Mouse (Mus musculus): ENCODE data around the gene Kank3. TPM values are rescaled to one million over a fixed set of nuclear protein-coding genes. Genes with fewer than 3 reads are reported as not detected.

Kank3 gene
- polyA plus RNA-seq, 1 experiment from 2014 or later = 211 TPM

- no peak overlapping the region for H3K4me3 ChIP-seq (ENCODE audit: low read depth, low read length)
- no peaks in the 10 kb centered on the region for H3K36me3 ChIP-seq (ENCODE audit: insufficient read depth, low read length)
- H3K27ac ChIP-seq (ENCODE audit: low read length) = peak overlapping the region; percentile 33; the same call in 1 of the 2 replicates
- H3K27me3 ChIP-seq (replicated peaks; ENCODE audit: insufficient read depth, low read length) = no peaks in the 10 kb centered on the region
- H3K4me1 ChIP-seq (ENCODE audit: insufficient read depth, low read depth, low read length) = peaks cover 7% of the 10 kb centered on the region
- no peak overlapping the region for H3K4me2 ChIP-seq (replicated peaks; ENCODE audit: low read depth, low read length)
- H3K9ac ChIP-seq (replicated peaks; ENCODE audit: low read depth) = no peak overlapping the region
- no peak for DNase-seq (ENCODE audit: low spot score)
- WGBS = 96% methylated on average over 4 of the region's 4 CpGs
- no peak for ATAC-seq
- TF ChIP-seq CTCF (IDR thresholded peaks at IDR 0.05) (no peak), EP300 (IDR thresholded peaks at IDR 0.05) (no peak)
- H3K9me3 ChIP-seq (ENCODE audit: low read length) = no peaks in the 10 kb centered on the region
Observed at GRCm38 (mm10) chr17:33775287-33775686, 35.0 kb upstream of the Kank3 start.

- WGBS = 30% methylated on average over 9 of the region's 9 CpGs
- Histone ChIP-seq H3K9me3 (ENCODE audit: low read length) (no peaks in the 10 kb centered on the region), H3K4me2 (replicated peaks; ENCODE audit: low read depth, low read length) (peak overlapping the region; percentile 72), H3K4me3 (ENCODE audit: low read depth, low read length) (peak overlapping the region; percentile 45), H3K4me1 (ENCODE audit: insufficient read depth, low read depth, low read length) (peaks cover 25% of the 10 kb centered on the region), H3K27ac (ENCODE audit: low read length) (peak overlapping the region; percentile 89), H3K27me3 (replicated peaks; ENCODE audit: insufficient read depth, low read length) (no peaks in the 10 kb centered on the region), H3K9ac (replicated peaks; ENCODE audit: low read depth) (peak overlapping the region; percentile 19; the same call in 1 of the 2 replicates), H3K36me3 (ENCODE audit: insufficient read depth, low read length) (no peaks in the 10 kb centered on the region)
- peak; percentile 84 for ATAC-seq
- peak; percentile 96 for DNase-seq (ENCODE audit: low spot score)
- TF ChIP-seq CTCF (IDR thresholded peaks at IDR 0.05) (no peak), EP300 (IDR thresholded peaks at IDR 0.05) (peak; percentile 87)
Observed at GRCm38 (mm10) chr17:33779271-33779966, 30.9 kb upstream of the Kank3 start.

- H3K4me1 ChIP-seq (ENCODE audit: insufficient read depth, low read depth, low read length) = peaks cover 25% of the 10 kb centered on the region
Observed at GRCm38 (mm10) chr17:33779967-33780295, 30.4 kb upstream of the Kank3 start.

GRCm38 (mm10) chr17:33780431-33780830 lies 29.9 kb upstream of the Kank3 start:
- peaks cover 25% of the 10 kb centered on the region for H3K4me1 ChIP-seq (ENCODE audit: insufficient read depth, low read depth, low read length)

More at GRCm38 (mm10) chr17:33779967-33780295, 30.4 kb upstream of the Kank3 start:
- H3K4me2 ChIP-seq (replicated peaks; ENCODE audit: low read depth, low read length) = peak overlapping the region; percentile 72
- DNase-seq (ENCODE audit: low spot score) (peak; percentile 34), ATAC-seq (no peak)
- no peaks in the 10 kb centered on the region for H3K36me3 ChIP-seq (ENCODE audit: insufficient read depth, low read length)
- H3K4me3 ChIP-seq (ENCODE audit: low read depth, low read length) = peak overlapping the region; percentile 45
- H3K27me3 ChIP-seq (replicated peaks; ENCODE audit: insufficient read depth, low read length) = no peaks in the 10 kb centered on the region
- no peaks in the 10 kb centered on the region for H3K9me3 ChIP-seq (ENCODE audit: low read length)
- WGBS = 65% methylated on average over 5 of the region's 5 CpGs
- TF ChIP-seq EP300 (IDR thresholded peaks at IDR 0.05) = no peak
- no peak for TF ChIP-seq CTCF (IDR thresholded peaks at IDR 0.05)
- peak overlapping the region; percentile 89 for H3K27ac ChIP-seq (ENCODE audit: low read length)
- H3K9ac ChIP-seq (replicated peaks; ENCODE audit: low read depth) = peak overlapping the region; percentile 42; the same call in 1 of the 2 replicates

GRCm38 (mm10) chr17:33781124-33781977 lies 29.0 kb upstream of the Kank3 start, which contains the start of gene Angptl4:
Gene Angptl4, minus strand, starts transcription at chr17:33781830.
- Histone ChIP-seq H3K4me1 (ENCODE audit: insufficient read depth, low read depth, low read length) (peaks cover 25% of the 10 kb centered on the region), H3K4me3 (ENCODE audit: low read depth, low read length) (peak within 1 kb of the TSS; percentile 45), H3K9ac (replicated peaks; ENCODE audit: low read depth) (peak within 1 kb of the TSS; percentile 42), H3K9me3 (ENCODE audit: low read length) (no peaks in the 10 kb centered on the region), H3K27ac (ENCODE audit: low read length) (peak within 1 kb of the TSS; percentile 89), H3K27me3 (replicated peaks; ENCODE audit: insufficient read depth, low read length) (no peaks in the 10 kb centered on the region), H3K4me2 (replicated peaks; ENCODE audit: low read depth, low read length) (peak within 1 kb of the TSS; percentile 72), H3K36me3 (ENCODE audit: insufficient read depth, low read length) (no peaks in the 10 kb centered on the region)
- ATAC-seq (peak; percentile 53), DNase-seq (ENCODE audit: low spot score) (peak; percentile 77)
- WGBS = 4% methylated on average over 49 of the region's 50 CpGs
- TF ChIP-seq EP300 (IDR thresholded peaks at IDR 0.05) (peak; percentile 22; the same call in 1 of the 2 replicates), CTCF (IDR thresholded peaks at IDR 0.05) (peak; percentile 24)

More at GRCm38 (mm10) chr17:33780431-33780830, 29.9 kb upstream of the Kank3 start:
- H3K4me3 ChIP-seq (ENCODE audit: low read depth, low read length) = peak overlapping the region; percentile 45
- no peaks in the 10 kb centered on the region for H3K36me3 ChIP-seq (ENCODE audit: insufficient read depth, low read length)
- no peaks in the 10 kb centered on the region for H3K9me3 ChIP-seq (ENCODE audit: low read length)
- peak overlapping the region; percentile 42; the same call in 1 of the 2 replicates for H3K9ac ChIP-seq (replicated peaks; ENCODE audit: low read depth)
- WGBS = 59% methylated on average over 5 of the region's 5 CpGs
- no peaks in the 10 kb centered on the region for H3K27me3 ChIP-seq (replicated peaks; ENCODE audit: insufficient read depth, low read length)
- no peak for TF ChIP-seq EP300 (IDR thresholded peaks at IDR 0.05)
- TF ChIP-seq CTCF (IDR thresholded peaks at IDR 0.05) = no peak
- DNase-seq (ENCODE audit: low spot score) = peak; percentile 42
- peak overlapping the region; percentile 72 for H3K4me2 ChIP-seq (replicated peaks; ENCODE audit: low read depth, low read length)
- ATAC-seq = no peak
- peak overlapping the region; percentile 89 for H3K27ac ChIP-seq (ENCODE audit: low read length)

GRCm38 (mm10) chr17:33782067-33782466 lies 28.3 kb upstream of the Kank3 start:
- Histone ChIP-seq H3K4me3 (ENCODE audit: low read depth, low read length) (peak overlapping the region; percentile 45), H3K27ac (ENCODE audit: low read length) (peak overlapping the region; percentile 89), H3K9ac (replicated peaks; ENCODE audit: low read depth) (0 out of 2 replicates have a peak overlapping the region, but pooled peaks have one; percentile 42), H3K27me3 (replicated peaks; ENCODE audit: insufficient read depth, low read length) (no peaks in the 10 kb centered on the region), H3K4me1 (ENCODE audit: insufficient read depth, low read depth, low read length) (peaks cover 25% of the 10 kb centered on the region), H3K36me3 (ENCODE audit: insufficient read depth, low read length) (no peaks in the 10 kb centered on the region), H3K9me3 (ENCODE audit: low read length) (no peaks in the 10 kb centered on the region), H3K4me2 (replicated peaks; ENCODE audit: low read depth, low read length) (peak overlapping the region; percentile 72)
- no peak for ATAC-seq
- DNase-seq (ENCODE audit: low spot score) = peak; percentile 6
- WGBS = 30% methylated on average over 4 of the region's 4 CpGs
- TF ChIP-seq EP300 (IDR thresholded peaks at IDR 0.05) (no peak; the same call in 1 of the 2 replicates), CTCF (IDR thresholded peaks at IDR 0.05) (peak; percentile 43)

Measured in lung, postnatal 0 days (tissue).